Mouse (Mus musculus) embryonic facial prominence, embryonic 10.5 days (tissue): ENCODE measurements around the gene Smim24. TPM values are rescaled to one million over a fixed set of nuclear protein-coding genes. Genes with fewer than 3 reads are reported as not detected.

Source experiments
- DNase-seq: peaks from one replicate; pipeline ENCODE4 v3.0.0-alpha.2; 2017; ENCODE audit warnings: low spot score
- H3K27ac ChIP-seq: fragments of 300-500 bp; sonication (generic); replicated peaks from 2 replicates; pipeline ENCODE4 v1.5.1; 2016; ENCODE audit warnings: mild to moderate bottlenecking
- H3K27me3 ChIP-seq: fragments of 300-500 bp; sonication (generic); replicated peaks from 2 replicates; pipeline ENCODE4 v1.6.1; 2016; ENCODE audit warnings: low read depth, mild to moderate bottlenecking; ENCODE audit not compliant: poor library complexity, severe bottlenecking
- H3K36me3 ChIP-seq: fragments of 300-500 bp; sonication (generic); replicated peaks from 2 replicates; pipeline ENCODE4 v1.6.1; 2016; ENCODE audit warnings: mild to moderate bottlenecking, moderate library complexity
- H3K4me1 ChIP-seq: fragments of 300-500 bp; sonication (generic); 2 replicates; pipeline ENCODE4 v1.6.1; 2016
- H3K4me3 ChIP-seq: fragments of 300-500 bp; sonication (generic); 2 replicates; pipeline ENCODE4 v1.5.1; 2016; ENCODE audit warnings: mild to moderate bottlenecking, moderate library complexity
- H3K9me3 ChIP-seq: fragments of 300-500 bp; sonication (generic); 2 replicates; pipeline ENCODE4 v1.6.1; 2016; ENCODE audit warnings: mild to moderate bottlenecking
- WGBS: fragments of 180-500 bp; shearing (Covaris S2); methylation state at CpG from one replicate; pipeline ENCODE4 v1.1.7; 2016; 5-methylcytosine and 5-hydroxymethylcytosine counted together
- polyA plus RNA-seq: library from polyadenylated mRNA; unstranded; fragments of >200 nt; fragmentation: Nextera tagmentation; extraction: Ambion mirVana; gene quantifications from 2 replicates; pipeline ENCODE4 v1.2.1, GENCODE M21; 2016

The Smim24 gene
- polyA plus RNA-seq, 1 experiment from 2014 or later = 2.0 TPM

DNA sequence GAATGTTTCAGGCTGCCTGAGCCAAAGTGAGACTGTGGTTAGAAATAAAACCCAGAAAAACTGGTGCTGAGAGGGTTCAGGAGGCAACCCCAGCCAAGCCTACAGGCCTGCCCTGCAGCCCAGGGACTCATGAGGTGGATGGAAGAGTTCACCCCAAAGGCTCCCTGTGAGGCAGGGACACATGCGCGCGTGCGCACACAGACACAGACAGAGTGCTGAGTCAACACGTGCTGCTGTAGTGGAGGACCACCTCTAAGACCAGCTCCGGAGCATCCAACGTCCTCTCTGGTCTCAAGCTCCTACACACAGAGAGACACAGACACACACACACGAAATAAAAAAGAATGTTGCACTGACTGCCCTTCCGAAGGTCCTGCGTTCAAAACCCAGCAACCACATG is 17.5 kb upstream of the Smim24 start:
- H3K4me3 ChIP-seq = no peak overlapping the region
- no peaks in the 10 kb centered on the region for H3K27me3 ChIP-seq
- no peaks in the 10 kb centered on the region for H3K9me3 ChIP-seq
- 94% methylated on average over 10 of the region's 10 CpGs for WGBS
- H3K4me1 ChIP-seq = peaks cover 30% of the 10 kb centered on the region
- no peak overlapping the region for H3K27ac ChIP-seq
- peaks cover 67% of the 10 kb centered on the region for H3K36me3 ChIP-seq
- no peak for DNase-seq

DNA sequence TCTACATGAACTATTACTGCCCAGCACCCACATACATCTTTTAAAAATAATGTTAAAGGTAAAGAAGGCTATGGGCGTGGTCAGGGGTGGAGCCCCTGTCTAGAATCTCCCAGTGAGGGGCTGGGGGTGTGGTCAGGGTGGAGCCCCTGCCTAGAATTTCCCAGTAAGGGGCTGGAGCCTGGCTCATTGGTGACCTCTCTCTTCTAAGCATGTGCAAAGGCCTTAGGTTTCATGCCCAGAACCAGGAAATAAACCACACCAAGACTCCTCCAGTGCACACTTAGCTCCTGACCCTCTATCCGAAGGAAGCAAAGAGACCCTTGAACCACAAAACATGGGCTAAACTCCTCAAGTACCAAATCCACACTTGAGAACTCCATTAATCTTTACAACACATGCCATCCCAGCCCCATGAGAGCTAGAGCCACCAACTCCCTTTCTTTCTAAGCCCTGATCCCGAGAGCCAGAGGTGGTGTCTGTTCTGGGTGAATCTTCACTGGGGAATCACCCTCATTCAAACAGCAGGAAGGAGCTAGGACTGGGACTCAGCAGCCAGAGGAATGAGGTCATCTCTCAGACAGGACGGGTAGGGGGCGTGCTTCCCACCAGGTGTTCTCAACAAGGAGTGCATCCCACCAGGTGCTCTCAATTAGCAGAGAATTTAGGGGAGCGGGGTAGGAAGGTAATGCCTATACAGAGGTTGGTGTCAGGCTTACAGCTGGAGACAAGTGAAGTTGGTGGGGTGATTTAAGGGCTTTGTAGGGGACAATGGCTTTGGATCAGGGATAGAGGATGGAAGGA is 16.1 kb upstream of the Smim24 start:
- Histone ChIP-seq H3K4me1 (peaks cover 30% of the 10 kb centered on the region), H3K36me3 (peaks cover 52% of the 10 kb centered on the region), H3K27me3 (no peaks in the 10 kb centered on the region), H3K27ac (peak overlapping the region; percentile 97), H3K9me3 (no peaks in the 10 kb centered on the region), H3K4me3 (peak overlapping the region; percentile 91)
- DNase-seq = no peak
- 40% methylated on average over 6 of the region's 6 CpGs for WGBS

DNA sequence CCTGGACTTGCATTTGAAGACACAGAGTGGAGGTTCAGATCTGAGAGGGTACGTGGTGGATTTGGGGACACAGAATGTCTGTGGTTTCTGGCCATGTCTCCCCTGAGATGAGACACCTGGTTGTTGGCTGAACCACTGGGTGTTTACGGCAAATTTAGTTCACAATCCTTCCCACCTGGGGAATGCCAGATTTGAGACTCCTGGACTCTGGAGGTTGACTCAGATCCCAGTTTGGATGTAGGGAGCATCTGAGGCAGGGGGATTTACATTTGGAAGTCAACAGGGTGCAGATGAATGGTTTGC is 15.5 kb upstream of the Smim24 start:
- H3K27ac ChIP-seq = peak overlapping the region; percentile 97
- H3K4me3 ChIP-seq = peak overlapping the region; percentile 91
- H3K9me3 ChIP-seq = no peaks in the 10 kb centered on the region
- no peaks in the 10 kb centered on the region for H3K27me3 ChIP-seq
- DNase-seq = no peak
- H3K36me3 ChIP-seq = peaks cover 47% of the 10 kb centered on the region
- H3K4me1 ChIP-seq = peaks cover 34% of the 10 kb centered on the region
- 66% methylated on average over 2 of the region's 2 CpGs for WGBS

DNA sequence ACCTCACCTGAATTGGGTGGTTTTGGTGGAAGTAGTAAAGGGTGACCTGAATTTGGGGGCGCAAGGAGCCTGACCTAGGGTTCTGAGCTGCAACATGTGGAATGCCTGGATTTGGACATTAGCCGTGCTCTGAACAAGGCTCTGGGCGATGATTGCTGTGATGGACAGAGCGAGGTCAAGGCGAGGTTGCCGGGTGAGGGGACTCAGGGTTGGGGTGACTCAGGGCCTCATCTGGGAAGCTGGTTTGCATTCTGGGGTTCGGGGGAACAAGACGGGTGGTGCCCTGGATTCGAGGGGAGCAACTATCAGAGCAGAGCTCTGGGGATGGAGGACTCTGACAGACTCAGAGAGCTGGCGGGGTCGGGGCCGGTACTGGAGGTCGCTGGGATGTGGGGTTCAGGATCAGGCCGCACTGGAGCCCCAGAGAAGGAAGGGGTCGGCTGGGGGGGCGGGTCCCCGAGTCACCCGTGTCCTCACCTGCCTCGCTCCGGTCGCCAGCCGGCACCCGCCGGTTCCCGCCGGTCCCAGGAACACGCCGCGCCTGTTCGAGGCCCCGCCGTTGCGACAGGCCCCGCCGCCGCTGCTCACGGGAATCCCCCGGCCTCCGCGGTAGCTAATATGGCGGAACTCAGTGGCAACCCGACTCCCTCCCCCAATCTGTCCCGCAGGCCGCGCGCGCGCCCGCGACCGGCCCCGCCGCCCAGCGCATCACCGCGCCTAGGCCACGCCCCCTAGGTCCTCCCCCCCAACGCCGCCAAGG is 14.9 kb upstream of the Smim24 start, which contains the start of gene Fzr1:
TSS of gene Fzr1 (minus strand) at position 724 of the 760 bp plus-strand sequence.
- Histone ChIP-seq H3K9me3 (no peaks in the 10 kb centered on the region), H3K36me3 (peaks cover 40% of the 10 kb centered on the region), H3K4me1 (peaks cover 34% of the 10 kb centered on the region), H3K27me3 (no peaks in the 10 kb centered on the region), H3K4me3 (peak within 1 kb of the TSS; percentile 91), H3K27ac (peak within 1 kb of the TSS; percentile 97)
- 1% methylated on average over 59 of the region's 59 CpGs for WGBS
- DNase-seq = no peak

DNA sequence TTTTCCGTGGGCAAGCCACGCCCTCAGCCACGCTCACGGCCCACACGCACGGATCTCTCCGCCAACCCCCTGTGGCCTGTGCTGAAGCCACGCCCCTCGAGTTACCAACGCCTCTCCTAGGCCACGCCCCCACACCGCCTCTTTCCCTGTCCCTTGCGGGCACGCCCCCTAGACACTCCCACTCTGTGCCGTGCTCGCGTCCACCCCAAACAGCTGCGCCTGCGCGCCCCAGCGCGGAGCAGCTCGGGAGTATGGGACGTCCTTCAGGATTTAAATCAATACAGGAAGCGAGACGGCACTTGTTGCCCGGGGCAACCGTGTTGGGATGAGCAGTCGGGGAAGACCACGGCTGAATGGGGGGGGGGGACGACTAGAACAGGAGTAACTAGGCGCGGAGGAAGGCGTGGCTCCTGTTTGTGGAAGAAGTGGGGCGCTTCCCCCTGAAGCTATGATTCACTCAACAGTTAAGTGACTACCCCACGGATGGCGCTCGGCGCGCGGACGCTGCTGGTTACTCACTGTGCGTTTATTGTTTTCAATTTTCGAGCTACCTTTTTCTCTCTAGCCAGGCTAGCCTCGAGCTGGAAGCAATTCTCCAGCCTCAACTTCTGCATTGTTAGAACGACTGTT is 14.2 kb upstream of the Smim24 start:
- Histone ChIP-seq H3K27me3 (no peaks in the 10 kb centered on the region), H3K27ac (peak overlapping the region; percentile 97), H3K36me3 (peaks cover 33% of the 10 kb centered on the region), H3K4me3 (peak overlapping the region; percentile 91), H3K9me3 (no peaks in the 10 kb centered on the region), H3K4me1 (peaks cover 30% of the 10 kb centered on the region)
- WGBS = under 1% methylated on average over 46 of the region's 46 CpGs
- DNase-seq = peak; percentile 100

DNA sequence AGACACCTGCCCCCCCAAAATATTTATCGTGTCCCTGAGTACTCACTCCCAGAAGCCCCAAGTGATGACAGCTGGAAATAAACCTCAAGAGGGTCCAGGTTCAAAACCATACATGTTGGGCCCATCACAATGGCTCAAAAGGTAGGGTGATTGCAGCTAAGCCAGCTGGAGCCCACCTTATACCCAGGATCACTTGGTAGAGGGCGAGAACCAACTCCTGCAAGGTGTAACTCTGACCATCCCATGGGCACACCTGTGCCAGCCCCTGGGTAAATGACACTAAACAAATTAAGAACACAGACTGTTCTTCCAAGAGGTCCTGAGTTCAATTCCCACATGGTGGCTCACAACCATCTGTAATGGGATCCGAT is 13.7 kb upstream of the Smim24 start:
- Histone ChIP-seq H3K27ac (peak overlapping the region; percentile 97), H3K27me3 (no peaks in the 10 kb centered on the region), H3K36me3 (peaks cover 28% of the 10 kb centered on the region), H3K4me1 (peaks cover 30% of the 10 kb centered on the region), H3K4me3 (peak overlapping the region; percentile 91), H3K9me3 (no peaks in the 10 kb centered on the region)
- WGBS = 59% methylated on average over 3 of the region's 3 CpGs
- DNase-seq = no peak

DNA sequence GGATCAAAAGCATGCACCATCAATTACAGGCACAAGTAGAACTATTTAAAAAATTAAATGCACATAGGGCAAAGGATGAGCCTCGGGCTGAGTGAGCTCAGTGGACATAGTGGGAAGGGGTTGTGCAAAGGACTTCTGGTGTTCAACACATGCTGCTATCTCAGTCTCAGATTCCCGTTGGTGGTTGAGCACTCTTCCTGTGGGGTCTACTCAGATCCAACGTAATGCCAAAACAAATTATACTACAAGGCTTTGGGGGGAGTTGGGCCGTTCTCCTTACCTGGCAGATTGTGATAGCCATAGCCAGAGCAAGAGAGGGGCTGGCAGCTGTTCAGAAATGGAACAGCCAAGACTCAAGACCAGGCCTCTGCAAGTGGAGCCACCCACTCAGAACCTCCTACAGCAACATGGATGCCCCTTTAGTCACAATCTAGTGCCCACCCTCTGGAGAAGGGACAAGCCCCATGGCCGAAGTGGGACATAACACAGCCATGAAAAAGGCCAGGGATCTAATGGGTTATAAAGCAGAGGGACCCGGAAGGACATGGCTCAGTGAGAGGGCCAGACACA is 13.0 kb upstream of the Smim24 start:
- Histone ChIP-seq H3K4me1 (peaks cover 33% of the 10 kb centered on the region), H3K27ac (peak overlapping the region; percentile 57; the same call in 1 of the 2 replicates), H3K9me3 (no peaks in the 10 kb centered on the region), H3K36me3 (peaks cover 22% of the 10 kb centered on the region), H3K4me3 (peak overlapping the region; percentile 91; the same call in 1 of the 2 replicates), H3K27me3 (no peaks in the 10 kb centered on the region)
- no peak for DNase-seq
- WGBS = 87% methylated on average over 6 of the region's 6 CpGs

DNA sequence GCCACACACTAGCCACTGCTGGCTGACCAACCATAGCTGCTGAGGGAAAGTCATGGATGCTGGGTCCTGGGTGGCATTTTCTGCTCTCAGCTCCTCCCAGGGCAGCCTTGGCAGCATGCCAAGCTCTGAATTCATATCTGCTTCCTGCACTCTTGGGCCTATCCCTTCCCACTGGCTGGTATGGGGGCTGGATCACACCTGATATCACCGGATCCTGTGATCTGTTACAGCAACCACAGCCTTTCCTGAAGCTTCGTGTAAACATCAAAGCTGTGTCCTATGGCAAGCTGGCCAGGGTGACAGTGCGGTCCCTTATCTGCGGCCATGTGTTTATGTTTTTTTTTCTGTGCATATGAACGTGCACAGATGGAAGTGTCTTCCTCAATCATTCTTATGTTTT is 10.8 kb upstream of the Smim24 start:
- H3K27ac ChIP-seq = no peak overlapping the region
- no peak for DNase-seq
- H3K4me1 ChIP-seq = peaks cover 33% of the 10 kb centered on the region
- no peak overlapping the region for H3K4me3 ChIP-seq
- H3K9me3 ChIP-seq = no peaks in the 10 kb centered on the region
- H3K27me3 ChIP-seq = no peaks in the 10 kb centered on the region
- H3K36me3 ChIP-seq = peaks cover 16% of the 10 kb centered on the region
- WGBS = 92% methylated on average over 5 of the region's 5 CpGs

DNA sequence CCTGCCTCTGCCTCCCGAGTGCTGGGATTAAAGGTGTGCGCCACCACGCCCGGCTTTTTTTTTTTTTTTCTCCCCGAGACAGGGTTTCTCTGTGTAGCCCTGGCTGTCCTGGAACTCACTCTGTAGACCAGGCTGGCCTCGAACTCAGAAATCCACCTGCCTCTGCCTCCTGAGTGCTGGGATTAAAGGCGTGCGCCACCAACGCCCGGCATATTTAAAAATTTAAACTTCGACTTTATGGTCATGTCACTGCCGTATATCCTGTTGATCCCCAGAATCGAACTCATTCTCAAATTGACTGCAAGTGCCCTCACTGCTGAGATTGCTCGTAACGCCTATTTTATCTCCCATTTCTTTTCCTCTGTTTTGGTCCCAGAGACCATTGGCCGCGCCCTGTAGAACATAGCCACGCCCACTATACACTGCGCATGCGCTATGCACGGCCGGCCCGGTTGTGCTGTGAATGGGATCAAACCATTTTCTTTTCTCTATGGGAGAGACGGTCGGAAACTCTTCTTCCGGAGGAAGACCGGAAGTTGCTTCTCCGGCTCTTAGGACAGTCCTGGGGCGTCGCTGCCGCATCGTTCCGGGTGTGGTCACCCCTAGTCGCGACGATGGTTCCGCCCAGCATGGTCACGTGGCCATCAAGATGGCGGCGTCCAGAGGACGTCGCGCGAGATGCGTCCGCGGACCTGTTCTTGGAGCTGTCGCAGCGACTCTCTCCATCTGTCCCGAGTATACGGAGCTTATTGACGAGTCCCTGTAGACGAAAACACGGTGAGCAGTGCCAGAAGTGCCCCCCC is 8.8 kb upstream of the Smim24 start, which contains the start of the genes Dohh and Gm48551:
TSS of gene Dohh (plus strand) at position 627 of the 803 bp plus-strand sequence.
TSS of gene Gm48551 (plus strand) at position 665 of the 803 bp plus-strand sequence.
- peak; percentile 97 for DNase-seq
- no peaks in the 10 kb centered on the region for H3K27me3 ChIP-seq
- H3K36me3 ChIP-seq = peaks cover 35% of the 10 kb centered on the region
- H3K4me1 ChIP-seq = peaks cover 23% of the 10 kb centered on the region
- H3K4me3 ChIP-seq = peak within 1 kb of the TSS; percentile 98
- WGBS = 9% methylated on average over 54 of the region's 54 CpGs
- peak within 1 kb of the TSS; percentile 91 for H3K27ac ChIP-seq
- H3K9me3 ChIP-seq = no peaks in the 10 kb centered on the region

DNA sequence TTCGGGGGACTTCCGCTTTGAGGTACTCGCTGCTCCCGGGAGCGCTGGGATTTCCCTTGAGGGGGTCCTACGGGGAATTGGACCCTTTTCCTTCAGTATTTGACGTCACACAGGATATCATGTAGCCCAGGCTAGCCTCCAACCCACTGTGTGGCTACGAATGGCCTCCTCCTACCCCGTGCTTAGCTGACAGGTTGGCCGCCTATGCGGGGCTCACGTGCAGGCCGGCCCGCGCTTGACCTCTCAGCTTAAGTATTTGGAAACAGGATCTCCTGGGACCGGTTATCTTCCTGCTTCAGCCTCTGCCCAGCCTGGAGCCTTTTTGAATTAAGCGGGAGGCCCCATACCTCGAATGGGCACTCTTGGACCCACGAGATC is 8.3 kb upstream of the Smim24 start:
- no peaks in the 10 kb centered on the region for H3K27me3 ChIP-seq
- H3K4me1 ChIP-seq = peaks cover 25% of the 10 kb centered on the region
- peak overlapping the region; percentile 91 for H3K27ac ChIP-seq
- H3K36me3 ChIP-seq = peaks cover 37% of the 10 kb centered on the region
- under 1% methylated on average over 19 of the region's 19 CpGs for WGBS
- no peaks in the 10 kb centered on the region for H3K9me3 ChIP-seq
- H3K4me3 ChIP-seq = peak overlapping the region; percentile 98
- DNase-seq = no peak

DNA sequence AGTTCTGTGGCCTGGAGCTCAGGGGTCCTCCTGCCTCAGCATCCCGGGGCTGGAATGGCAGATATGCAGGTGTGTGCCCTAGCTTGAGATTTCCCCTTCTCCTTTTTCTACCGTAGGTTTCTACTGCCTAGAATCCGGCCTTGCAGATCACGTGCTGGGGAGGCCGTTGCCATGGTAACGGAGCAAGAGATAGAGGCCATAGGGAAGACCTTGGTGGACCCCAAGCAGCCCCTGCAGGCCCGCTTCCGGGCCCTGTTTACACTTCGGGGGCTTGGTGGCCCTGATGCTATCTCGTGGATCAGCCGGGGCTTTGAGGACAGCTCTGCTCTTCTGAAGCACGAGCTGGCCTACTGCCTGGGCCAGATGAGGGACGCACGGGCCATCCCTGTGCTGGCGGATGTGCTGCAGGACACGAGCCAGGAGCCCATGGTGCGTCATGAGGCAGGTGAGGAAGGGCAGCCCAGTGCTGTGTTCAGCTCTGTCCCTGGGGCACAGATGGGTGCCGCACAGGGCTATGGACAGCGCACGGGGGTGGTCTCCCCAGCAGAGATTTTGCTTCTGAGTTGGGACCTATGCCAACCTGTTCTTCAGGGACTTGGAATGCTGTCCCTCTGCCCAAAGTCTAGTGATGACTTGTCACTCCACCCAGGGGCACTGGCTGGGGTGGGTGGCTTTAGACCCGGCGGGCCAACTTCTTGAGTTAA is 7.1 kb upstream of the Smim24 start:
- peak overlapping the region; percentile 98 for H3K4me3 ChIP-seq
- no peaks in the 10 kb centered on the region for H3K9me3 ChIP-seq
- H3K27ac ChIP-seq = no peak overlapping the region
- DNase-seq = no peak
- H3K36me3 ChIP-seq = peaks cover 42% of the 10 kb centered on the region
- H3K27me3 ChIP-seq = no peaks in the 10 kb centered on the region
- 88% methylated on average over 22 of the region's 22 CpGs for WGBS
- peaks cover 30% of the 10 kb centered on the region for H3K4me1 ChIP-seq
